Mouse (Mus musculus) bone marrow, adult 2 months (tissue): ENCODE data around the gene Atp8a2.

Source experiments
- CTCF ChIP-seq: fragments of 200-500 bp; IDR thresholded peaks from 2 replicates; pipeline ENCODE4 v1.5.1; 2011; ENCODE audit warnings: low read length, control low read depth; ENCODE audit not compliant: control insufficient read depth, insufficient read depth
- POLR2A ChIP-seq: fragments of 200-500 bp; IDR thresholded peaks from 2 replicates; pipeline ENCODE4 v1.6.1; 2011; ENCODE audit warnings: low read depth, mild to moderate bottlenecking, control low read depth, low read length, borderline replicate concordance; ENCODE audit not compliant: control insufficient read depth

GRCm38 (mm10) chr14:59960961-59961360, 236.0 kb downstream of the Atp8a2 start:
- TF ChIP-seq CTCF (no peak), POLR2A (no peak)
